Mouse (Mus musculus): ENCODE measurements around the gene Parvg.

Gene Parvg

GRCm38 (mm10) chr15:84305333-84305732 lies 18.5 kb upstream of the Parvg start:
- DNase-seq, result no peak

GRCm38 (mm10) chr15:84310271-84310670 lies 13.6 kb upstream of the Parvg start:
- DNase-seq, result no peak

- no peak for DNase-seq
These were observed 12.3 kb upstream of the Parvg start for GRCm38 (mm10) chr15:84311295-84312085.

- DNase-seq, result no peak
These were observed 10.8 kb upstream of the Parvg start for GRCm38 (mm10) chr15:84312878-84313565.

GRCm38 (mm10) chr15:84313566-84313878 lies 10.3 kb upstream of the Parvg start:
- no peak for DNase-seq

- DNase-seq, result no peak
These were observed 9.3 kb upstream of the Parvg start for GRCm38 (mm10) chr15:84314420-84315080.

- no peak for DNase-seq
These were observed 8.4 kb upstream of the Parvg start for GRCm38 (mm10) chr15:84315276-84316046.

GRCm38 (mm10) chr15:84319393-84319792 lies 4.4 kb upstream of the Parvg start:
- DNase-seq, result no peak

GRCm38 (mm10) chr15:84321544-84322174 lies 2.2 kb upstream of the Parvg start:
- no peak for DNase-seq

- DNase-seq, result no peak
These were observed 1.2 kb downstream of the Parvg start for GRCm38 (mm10) chr15:84324870-84325553.

GRCm38 (mm10) chr15:84325736-84326135 lies 1.9 kb downstream of the Parvg start:
- no peak for DNase-seq

- no peak for DNase-seq
These were observed 5.0 kb downstream of the Parvg start for GRCm38 (mm10) chr15:84328870-84329269.

- peak; percentile 50 for DNase-seq
These were observed 6.1 kb downstream of the Parvg start for GRCm38 (mm10) chr15:84329940-84330339.

GRCm38 (mm10) chr15:84331066-84331612 lies 7.3 kb downstream of the Parvg start:
- DNase-seq, result no peak

- no peak for DNase-seq
These were observed 12.5 kb downstream of the Parvg start for GRCm38 (mm10) chr15:84336281-84336817.

GRCm38 (mm10) chr15:84337599-84337998 lies 13.8 kb downstream of the Parvg start:
- no peak for DNase-seq

GRCm38 (mm10) chr15:84340926-84341325 lies 17.1 kb downstream of the Parvg start:
- DNase-seq, result no peak

- DNase-seq, result no peak
These were observed 24.9 kb downstream of the Parvg start for GRCm38 (mm10) chr15:84348769-84349168.

GRCm38 (mm10) chr15:84349915-84350738 lies 26.3 kb downstream of the Parvg start:
- no peak for DNase-seq

- DNase-seq, result no peak
These were observed 27.5 kb downstream of the Parvg start for GRCm38 (mm10) chr15:84351342-84351741.
